Mouse (Mus musculus): Measurements from ENCODE around the gene Crtc2.

Crtc2 gene

GRCm38 (mm10) chr3:90253653-90254418 lies at the start of gene Crtc2:
Crtc2 (plus strand) TSS chr3:90254163.
- peak; percentile 98 for DNase-seq

GRCm38 (mm10) chr3:90204582-90204981 lies 49.4 kb upstream of the Crtc2 start:
- no peak for DNase-seq

- DNase-seq, result no peak
These were observed 45.3 kb upstream of the Crtc2 start for GRCm38 (mm10) chr3:90208662-90209061.

GRCm38 (mm10) chr3:90209908-90210566 lies 43.9 kb upstream of the Crtc2 start:
- DNase-seq, result no peak

- DNase-seq, result no peak
These were observed 42.2 kb upstream of the Crtc2 start for GRCm38 (mm10) chr3:90211475-90212398.

GRCm38 (mm10) chr3:90212723-90213122 lies 41.2 kb upstream of the Crtc2 start:
- DNase-seq, result no peak

GRCm38 (mm10) chr3:90213377-90213866 lies 40.5 kb upstream of the Crtc2 start, which contains the start of the genes Rps27 and Rab13:
Rps27 (minus strand) TSS chr3:90213651.
Rab13 (plus strand) TSS chr3:90213695.
- DNase-seq, result peak; percentile 96

GRCm38 (mm10) chr3:90213956-90214684 lies 39.8 kb upstream of the Crtc2 start:
- DNase-seq, result peak; percentile 30

GRCm38 (mm10) chr3:90215825-90216380 lies 38.1 kb upstream of the Crtc2 start:
- DNase-seq, result no peak

GRCm38 (mm10) chr3:90220088-90220487 lies 33.9 kb upstream of the Crtc2 start:
- peak; percentile 80 for DNase-seq

- peak; percentile 83 for DNase-seq
These were observed 33.4 kb upstream of the Crtc2 start for GRCm38 (mm10) chr3:90220531-90220951.

GRCm38 (mm10) chr3:90221123-90221522 lies 32.8 kb upstream of the Crtc2 start:
- DNase-seq, result no peak

- DNase-seq, result no peak
These were observed 31.5 kb upstream of the Crtc2 start for GRCm38 (mm10) chr3:90222455-90222854.

GRCm38 (mm10) chr3:90222941-90223340 lies 31.0 kb upstream of the Crtc2 start:
- DNase-seq, result no peak

GRCm38 (mm10) chr3:90224331-90224730 lies 29.6 kb upstream of the Crtc2 start:
- no peak for DNase-seq

GRCm38 (mm10) chr3:90231075-90231474 lies 22.9 kb upstream of the Crtc2 start:
- DNase-seq, result no peak

- peak; percentile 96 for DNase-seq
These were observed 22.2 kb upstream of the Crtc2 start, which contains the start of gene Jtb for GRCm38 (mm10) chr3:90231507-90232333. Jtb (plus strand) TSS chr3:90231597.

- DNase-seq, result no peak
These were observed 12.7 kb upstream of the Crtc2 start for GRCm38 (mm10) chr3:90241251-90241650.

GRCm38 (mm10) chr3:90241669-90242358 lies 12.1 kb upstream of the Crtc2 start:
- DNase-seq, result no peak
